Mouse (Mus musculus) adrenal gland, postnatal 36 days (tissue): Measurements from ENCODE around the gene Sh3bp5. TPM values are rescaled to one million over a fixed set of nuclear protein-coding genes. Genes with fewer than 3 reads are reported as not detected.
"Not testable (repeated sequence)": the region's sequence is repeated elsewhere in the genome, so short reads cannot be mapped to it uniquely, and the experiment has no call there.

Experiments used
- DNase-seq, 2 experiments: peaks; one replicate each; pipeline ENCODE4 v3.0.0; 2021; ENCODE audit warnings: mixed read lengths in 1 of 2
- long read RNA-seq, 2 experiments: library from polyadenylated mRNA; stranded (forward); transcript quantifications; one replicate each; pipeline ENCODE4 v2.0.0; 2021; ENCODE audit warnings: borderline sequencing depth in 2 of 2
- total RNA-seq, 2 experiments: library from RNA; stranded (reverse); gene quantifications; 2 replicates each; pipeline ENCODE4 v1.2.3; 2021

Gene Sh3bp5
- total RNA-seq = 100 to 1,000 TPM; 147 to 211 TPM
- long read RNA-seq, experiment 1, transcript Sh3bp5-201 (9 exons, 2,684 nt) = major isoform, 195 of 236 reads
- long read RNA-seq, experiment 1, partial matches to known transcripts = 24 of 236 reads
- long read RNA-seq, experiment 1, other reads (novel, unspliced or antisense) = 17 of 236 reads
- long read RNA-seq, experiment 2, transcript Sh3bp5-201 (9 exons, 2,684 nt) = major isoform, 46 of 52 reads
- long read RNA-seq, experiment 2, partial matches to known transcripts = 0 of 52 reads
- long read RNA-seq, experiment 2, other reads (novel, unspliced or antisense) = 6 of 52 reads

DNA sequence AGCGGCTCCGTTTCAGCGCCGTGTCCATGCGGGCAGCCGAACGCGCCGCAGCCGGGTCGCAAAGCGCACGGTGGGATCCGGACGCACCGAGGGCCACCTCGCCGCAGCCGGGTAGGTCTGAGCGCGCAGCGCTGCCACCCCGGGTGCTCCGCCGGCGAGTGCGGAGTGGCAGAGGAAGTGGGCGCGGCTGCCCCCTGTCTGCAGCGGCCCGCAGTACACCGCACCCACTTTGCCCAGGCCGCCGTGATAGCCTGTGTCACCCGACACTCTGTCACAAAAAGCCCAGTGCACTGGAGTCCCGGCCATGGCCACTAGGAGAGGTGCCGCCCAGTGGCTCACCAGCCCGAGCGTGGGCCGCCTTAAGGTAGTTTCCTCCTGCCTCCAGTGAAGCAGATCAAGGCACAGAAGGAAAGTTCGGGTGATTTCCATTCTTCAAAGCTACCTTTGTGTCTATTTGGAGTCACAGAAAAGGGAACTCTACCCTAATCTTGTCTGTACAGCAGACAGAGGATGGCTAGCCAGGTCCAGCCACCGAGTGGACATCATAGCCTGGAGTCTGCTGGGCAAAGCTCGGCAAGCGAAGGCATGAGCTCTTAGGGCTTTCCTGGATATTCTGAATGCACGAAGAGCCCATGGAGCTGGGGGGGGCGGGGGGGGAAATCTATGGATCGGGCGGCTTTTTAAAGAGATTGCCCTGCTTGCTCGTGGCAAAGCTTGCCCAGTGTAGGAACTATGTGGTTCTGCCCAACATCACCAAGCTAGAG is at the start of gene Sh3bp5:
Sh3bp5 (minus strand) TSS at position 149 of the 764 bp plus-strand sequence.
- DNase-seq = peak; percentile 95 to 96

GRCm38 (mm10) chr14:31482417-31482816 is 46.5 kb upstream of the Sh3bp5 start:
- no peak for DNase-seq

- DNase-seq = no peak
Observed at GRCm38 (mm10) chr14:31473297-31473696, 37.4 kb upstream of the Sh3bp5 start.

DNA sequence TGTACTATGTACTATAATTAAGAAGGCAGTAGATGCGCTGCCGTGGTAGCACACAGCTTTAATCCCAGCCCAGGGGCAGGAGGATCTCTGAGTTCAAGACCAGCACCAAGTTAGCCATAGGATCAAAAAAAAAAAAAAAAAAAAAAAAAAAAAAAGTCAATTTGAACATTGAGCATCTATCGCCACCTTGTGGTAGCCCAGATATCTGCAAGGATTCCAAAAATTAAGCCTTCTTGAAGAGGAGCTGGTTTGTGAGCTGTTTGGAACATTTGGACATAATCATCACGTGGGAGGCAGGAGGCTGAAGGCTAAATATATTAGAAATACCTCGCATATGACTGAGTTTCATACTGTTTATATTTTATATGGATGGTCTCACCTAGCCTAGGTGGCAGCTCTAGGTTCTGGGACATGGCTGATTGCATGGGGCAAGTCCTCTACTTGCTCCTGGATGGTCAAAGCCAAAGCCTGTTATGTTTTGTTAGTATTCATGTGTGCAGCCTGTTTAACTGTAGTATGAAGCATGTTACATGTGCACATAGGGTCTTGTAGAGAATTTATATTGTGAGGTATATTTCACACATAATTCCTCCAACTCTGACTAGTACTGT is 36.7 kb upstream of the Sh3bp5 start:
- DNase-seq = peak; percentile 30 to 58

DNA sequence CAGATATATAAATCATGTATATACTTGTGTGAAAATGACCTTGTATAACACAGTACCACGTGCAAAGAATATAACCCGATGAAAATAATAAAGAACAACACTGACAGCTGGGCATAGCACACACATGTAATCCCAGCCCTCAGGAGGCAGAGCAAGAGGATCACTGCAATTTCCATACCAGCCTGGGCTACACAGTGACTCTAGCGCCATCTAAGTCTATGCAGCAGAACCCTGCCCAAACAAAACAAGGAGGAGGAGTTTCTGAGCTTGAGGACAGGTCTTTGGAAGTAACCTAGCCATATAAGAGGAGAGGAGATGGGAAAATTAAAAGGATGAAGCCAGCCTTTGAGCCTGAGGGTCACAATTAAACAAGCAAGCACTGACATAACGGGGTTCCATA is 33.8 kb upstream of the Sh3bp5 start:
- DNase-seq = no peak

DNA sequence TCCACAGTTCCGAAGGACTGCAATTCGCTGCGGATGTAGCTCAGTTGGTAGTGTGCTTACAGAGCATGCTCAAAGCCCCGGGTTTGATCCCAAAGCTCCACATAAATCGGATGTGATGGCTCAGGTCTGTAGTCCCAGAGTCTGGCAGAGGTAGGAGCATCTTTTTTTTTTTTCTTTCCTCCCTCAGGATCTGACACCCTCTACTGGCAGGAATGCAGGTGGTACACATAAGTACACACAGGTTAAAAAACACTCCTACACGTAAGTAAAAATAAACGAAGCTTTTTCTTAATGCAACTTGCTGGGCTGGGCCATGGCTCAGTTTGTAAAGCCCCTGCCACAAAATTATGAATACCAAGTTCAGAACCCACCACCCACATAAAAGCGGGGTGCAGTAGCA is 28.3 kb upstream of the Sh3bp5 start:
- peak in 1 of 2 experiments; percentile 39 for DNase-seq

DNA sequence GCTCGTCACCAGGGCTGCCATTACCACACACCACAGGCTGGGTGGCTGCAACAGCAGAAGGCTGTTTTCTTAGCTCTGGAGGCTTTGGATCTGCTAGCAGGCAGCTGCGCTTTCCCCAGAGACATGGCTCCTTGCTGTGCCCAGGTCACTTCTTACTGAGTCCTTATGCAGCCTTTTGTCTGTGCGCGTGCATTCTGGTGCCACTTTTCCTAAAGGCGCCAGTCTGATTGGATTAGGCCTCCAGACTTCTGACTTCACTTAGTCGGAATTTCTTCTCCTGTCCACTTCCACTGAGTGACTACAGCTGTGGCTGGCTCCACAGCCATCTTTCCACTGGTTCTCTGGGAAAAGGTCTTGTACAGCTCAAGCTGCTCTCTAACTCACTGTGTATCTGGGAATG is 27.0 kb upstream of the Sh3bp5 start:
- DNase-seq = no peak

GRCm38 (mm10) chr14:31462226-31462625 is 26.3 kb upstream of the Sh3bp5 start:
- not testable (repeated sequence) for DNase-seq

- DNase-seq = no peak
Observed at GRCm38 (mm10) chr14:31458006-31458405, 22.1 kb upstream of the Sh3bp5 start.

- DNase-seq = no peak
Observed at GRCm38 (mm10) chr14:31456064-31456721, 20.3 kb upstream of the Sh3bp5 start.

GRCm38 (mm10) chr14:31454849-31455566 is 19.1 kb upstream of the Sh3bp5 start:
- DNase-seq = peak in 1 of 2 experiments; percentile 26

DNA sequence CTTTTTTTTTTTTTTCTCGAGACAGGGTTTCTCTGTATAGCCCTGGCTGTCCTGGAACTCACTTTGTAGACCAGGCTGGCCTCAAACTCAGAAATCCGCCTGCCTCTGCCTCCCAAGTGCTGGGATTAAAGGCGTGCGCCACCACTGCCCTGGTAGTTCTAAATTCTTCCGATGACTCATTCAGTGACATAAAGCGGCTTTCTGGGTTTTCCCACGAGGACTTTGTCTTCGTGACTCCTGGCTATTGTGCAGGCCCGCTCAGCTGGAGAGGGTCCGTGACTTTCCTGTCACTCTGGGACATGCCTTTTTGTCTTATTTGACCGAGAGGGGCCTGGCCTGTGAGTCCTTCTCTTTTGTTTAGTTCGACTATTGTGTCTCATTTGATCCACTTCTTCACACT is 18.1 kb upstream of the Sh3bp5 start:
- DNase-seq = not testable (repeated sequence)

DNA sequence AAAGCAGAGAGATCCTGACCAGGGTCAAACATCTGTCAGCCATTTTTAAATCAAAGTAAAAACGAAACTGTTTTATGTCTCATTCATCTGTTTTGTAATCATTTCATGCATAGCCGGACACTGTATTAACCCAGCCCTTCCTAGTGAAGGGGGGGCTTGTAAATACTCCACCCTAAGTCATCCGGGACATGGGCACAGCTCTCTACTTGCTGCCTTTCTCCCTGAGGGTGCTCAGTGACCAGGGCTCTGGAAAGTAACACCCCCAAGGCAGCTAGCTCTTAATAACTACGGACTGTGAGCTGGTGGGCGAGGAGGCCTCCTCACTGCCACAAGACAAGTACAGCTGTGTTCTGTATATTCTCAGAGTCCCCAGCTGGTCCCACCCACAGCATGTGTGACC is 13.1 kb upstream of the Sh3bp5 start:
- no peak for DNase-seq

GRCm38 (mm10) chr14:31443616-31444015 is 7.7 kb upstream of the Sh3bp5 start:
- DNase-seq = no peak

DNA sequence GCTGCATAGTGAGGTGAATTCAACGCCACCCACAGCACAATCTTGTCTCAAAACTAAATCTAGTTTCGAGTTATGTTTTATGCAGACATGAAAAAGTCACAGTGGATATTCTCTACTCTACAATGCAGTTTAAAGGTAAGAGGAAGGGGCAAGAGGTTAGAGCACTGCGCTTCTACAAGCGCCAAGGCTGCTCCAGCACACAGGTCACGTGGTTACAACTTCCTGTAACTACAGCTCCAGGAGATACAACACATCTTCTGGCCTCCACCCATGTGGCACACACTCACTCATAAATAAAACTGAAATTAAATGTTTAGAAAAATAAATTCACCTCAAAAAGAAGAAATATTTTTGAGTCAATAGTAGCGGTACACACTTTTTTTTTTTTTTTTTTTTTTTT is 4.8 kb upstream of the Sh3bp5 start:
- DNase-seq = no peak

- DNase-seq = no peak
Observed at GRCm38 (mm10) chr14:31440230-31440629, 4.4 kb upstream of the Sh3bp5 start.

GRCm38 (mm10) chr14:31439279-31439678 is 3.4 kb upstream of the Sh3bp5 start:
- no peak for DNase-seq

GRCm38 (mm10) chr14:31437826-31438529 is 2.1 kb upstream of the Sh3bp5 start:
- peak; percentile 88 to 90 for DNase-seq

- peak in 1 of 2 experiments; percentile 60 for DNase-seq
Observed at GRCm38 (mm10) chr14:31435018-31435915, 611 bp downstream of the Sh3bp5 start.

DNA sequence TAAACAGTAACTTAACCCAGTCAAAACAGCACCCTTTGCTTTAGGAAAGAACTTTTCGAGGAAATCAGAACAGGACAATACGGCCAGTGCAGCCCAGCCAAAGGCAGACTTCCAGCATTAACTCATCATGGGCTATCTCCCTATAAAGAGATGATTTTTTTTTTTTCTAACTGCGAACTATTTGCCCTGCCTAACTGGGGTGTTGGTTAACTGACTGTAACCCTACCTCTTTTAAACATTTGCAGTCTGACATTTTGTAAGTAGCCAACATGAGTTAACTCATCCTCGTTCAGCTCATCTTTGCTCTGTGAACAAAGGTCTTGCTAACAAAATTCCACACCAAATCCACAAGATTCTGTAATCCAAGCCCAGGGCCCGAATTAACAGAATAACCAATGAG is 1.5 kb downstream of the Sh3bp5 start:
- no peak for DNase-seq
